Mouse (Mus musculus): ENCODE data around the gene Prim1. TPM values are rescaled to one million over a fixed set of nuclear protein-coding genes. Genes with fewer than 3 reads are reported as not detected.
"Not testable (repeated sequence)": the region's sequence is repeated elsewhere in the genome, so short reads cannot be mapped to it uniquely, and the experiment has no call there.

The Prim1 gene
- polyA plus RNA-seq, 1 experiment from 2014 or later = 36.9 TPM

DNA sequence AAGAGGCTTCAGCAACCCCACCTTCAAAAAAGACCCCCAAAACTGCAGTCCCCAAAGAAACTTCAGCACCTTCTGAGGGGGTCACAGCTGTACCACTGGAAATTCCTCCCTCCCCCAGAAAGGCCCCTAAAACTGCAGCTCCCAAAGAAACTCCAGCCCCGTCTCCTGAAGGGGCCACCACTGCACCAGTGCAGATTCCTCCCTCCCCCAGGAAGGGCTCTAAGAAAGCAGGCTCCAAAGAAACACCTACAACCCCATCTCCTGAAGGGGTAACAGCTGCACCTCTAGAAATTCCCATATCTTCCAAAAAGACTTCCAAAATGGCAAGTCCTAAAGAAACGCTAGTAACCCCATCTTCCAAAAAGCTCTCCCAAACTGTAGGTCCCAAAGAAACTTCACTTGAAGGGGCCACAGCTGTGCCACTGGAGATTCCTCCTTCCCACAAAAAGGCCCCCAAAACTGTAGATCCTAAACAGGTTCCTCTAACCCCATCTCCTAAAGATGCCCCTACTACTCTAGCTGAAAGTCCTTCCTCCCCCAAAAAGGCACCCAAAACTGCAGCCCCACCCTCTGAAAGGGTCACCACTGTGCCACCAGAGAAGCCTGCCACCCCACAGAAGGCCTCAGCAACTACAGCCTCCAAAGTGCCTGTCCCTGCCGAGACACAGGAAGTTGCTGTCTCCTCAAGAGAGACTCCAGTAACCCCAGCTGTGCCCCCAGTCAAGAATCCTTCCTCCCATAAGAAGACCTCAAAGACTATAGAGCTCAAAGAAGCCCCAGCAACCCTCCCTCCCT is 28.3 kb downstream of the Prim1 start:
- Histone ChIP-seq H3K27me3 (ENCODE audit: control insufficient read depth, insufficient read depth, low read length) (no peaks in the 10 kb centered on the region), H3K9me3 (ENCODE audit: control insufficient read depth, low read length) (no peaks in the 10 kb centered on the region), H3K9ac (no peak overlapping the region), H3K4me2 (replicated peaks) (no peak overlapping the region), H3K4me3 (replicated peaks; ENCODE audit: low read length) (no peak overlapping the region), H3K36me3 (replicated peaks; ENCODE audit: control insufficient read depth, insufficient read depth) (peaks cover 96% of the 10 kb centered on the region), H3K4me1 (replicated peaks; ENCODE audit: control insufficient read depth, insufficient read depth, low read length) (peaks cover 6% of the 10 kb centered on the region), H3K27ac (no peak overlapping the region)
- WGBS = 79% methylated on average over 3 of the region's 3 CpGs
- DNase-seq (ENCODE audit: low spot score) (no peak), ATAC-seq (ENCODE audit: low FRiP score) (no peak)

DNA sequence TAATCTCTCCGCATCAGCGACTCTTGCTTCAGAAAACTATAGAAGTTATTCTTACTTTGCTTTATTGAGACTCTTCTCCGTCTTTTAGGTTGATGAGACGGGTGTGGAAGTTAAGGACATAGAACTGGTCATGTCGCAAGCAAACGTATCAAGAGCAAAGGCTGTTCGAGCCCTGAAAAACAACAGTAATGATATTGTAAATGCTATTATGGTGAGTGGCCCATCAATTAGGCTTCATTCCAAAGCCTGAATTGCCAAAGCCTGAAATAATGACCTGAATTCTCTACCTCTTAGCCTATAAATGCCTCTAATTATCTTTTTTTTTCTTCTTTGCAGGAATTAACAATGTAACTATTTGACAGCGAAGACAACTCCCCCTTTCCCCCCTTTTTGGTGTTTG is 33.2 kb downstream of the Prim1 start:
- Histone ChIP-seq H3K36me3 (replicated peaks; ENCODE audit: control insufficient read depth, insufficient read depth) (peaks cover 87% of the 10 kb centered on the region), H3K27ac (no peak overlapping the region), H3K9me3 (ENCODE audit: control insufficient read depth, low read length) (no peaks in the 10 kb centered on the region), H3K9ac (no peak overlapping the region), H3K4me1 (replicated peaks; ENCODE audit: control insufficient read depth, insufficient read depth, low read length) (no peaks in the 10 kb centered on the region), H3K4me2 (replicated peaks) (no peak overlapping the region), H3K27me3 (ENCODE audit: control insufficient read depth, insufficient read depth, low read length) (no peaks in the 10 kb centered on the region), H3K4me3 (replicated peaks; ENCODE audit: low read length) (no peak overlapping the region)
- ATAC-seq (ENCODE audit: low FRiP score) (no peak), DNase-seq (ENCODE audit: low spot score) (no peak)
- WGBS = 95% methylated on average over 8 of the region's 8 CpGs

DNA sequence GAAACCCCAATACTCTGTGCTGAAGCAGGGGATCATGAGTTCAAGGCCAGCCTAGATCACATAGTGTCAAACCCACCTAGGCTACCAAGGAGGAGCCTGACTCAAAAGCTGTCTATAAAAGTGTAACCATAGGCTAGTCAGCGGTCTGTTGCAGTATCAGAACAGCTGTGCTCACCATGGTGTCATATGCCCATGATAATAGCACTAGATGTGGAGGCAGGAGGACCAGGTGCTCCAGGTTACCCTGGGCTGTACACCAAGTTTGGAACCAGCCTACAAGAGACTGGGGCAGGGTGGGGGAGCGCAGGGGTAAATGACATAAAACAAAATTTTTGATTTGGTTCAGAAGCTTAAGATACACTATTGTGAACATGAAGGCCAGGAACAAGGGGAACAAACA is 34.8 kb downstream of the Prim1 start:
- Histone ChIP-seq H3K4me1 (replicated peaks; ENCODE audit: control insufficient read depth, insufficient read depth, low read length) (no peaks in the 10 kb centered on the region), H3K9ac (no peak overlapping the region), H3K36me3 (replicated peaks; ENCODE audit: control insufficient read depth, insufficient read depth) (peaks cover 71% of the 10 kb centered on the region), H3K4me3 (replicated peaks; ENCODE audit: low read length) (no peak overlapping the region), H3K9me3 (ENCODE audit: control insufficient read depth, low read length) (no peaks in the 10 kb centered on the region), H3K4me2 (replicated peaks) (no peak overlapping the region), H3K27me3 (ENCODE audit: control insufficient read depth, insufficient read depth, low read length) (no peaks in the 10 kb centered on the region), H3K27ac (no peak overlapping the region)
- ATAC-seq (ENCODE audit: low FRiP score) (no peak), DNase-seq (ENCODE audit: low spot score) (no peak)
- 94% methylated on average over 2 of the region's 2 CpGs for WGBS

DNA sequence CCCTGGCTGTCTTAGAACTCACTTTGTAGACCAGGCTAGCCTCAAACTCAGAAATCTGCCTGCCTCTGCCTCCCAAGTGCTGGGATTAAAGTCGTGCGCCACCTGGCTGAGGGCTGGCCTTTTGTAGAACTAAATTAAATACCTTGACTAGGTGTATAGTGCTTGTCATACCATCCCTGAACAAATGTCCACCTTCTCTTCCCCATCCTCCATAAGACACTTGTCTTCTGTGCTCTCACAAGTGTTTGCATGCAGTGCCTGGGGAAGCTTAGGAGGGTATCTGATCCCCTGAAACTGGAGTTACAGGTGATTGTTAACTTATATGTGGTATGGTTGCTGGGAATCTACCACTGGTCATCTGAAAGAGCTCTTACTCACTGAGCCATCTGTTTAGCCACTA is 35.4 kb downstream of the Prim1 start:
- H3K36me3 ChIP-seq (replicated peaks; ENCODE audit: control insufficient read depth, insufficient read depth) = peaks cover 65% of the 10 kb centered on the region
- ATAC-seq (ENCODE audit: low FRiP score) = no peak
- 85% methylated on average over 2 of the region's 2 CpGs for WGBS
- H3K4me3 ChIP-seq (replicated peaks; ENCODE audit: low read length) = no peak overlapping the region
- no peak overlapping the region for H3K27ac ChIP-seq
- H3K4me1 ChIP-seq (replicated peaks; ENCODE audit: control insufficient read depth, insufficient read depth, low read length) = no peaks in the 10 kb centered on the region
- no peak for DNase-seq (ENCODE audit: low spot score)
- H3K9me3 ChIP-seq (ENCODE audit: control insufficient read depth, low read length) = no peaks in the 10 kb centered on the region
- no peaks in the 10 kb centered on the region for H3K27me3 ChIP-seq (ENCODE audit: control insufficient read depth, insufficient read depth, low read length)
- H3K9ac ChIP-seq = no peak overlapping the region
- H3K4me2 ChIP-seq (replicated peaks) = no peak overlapping the region

DNA sequence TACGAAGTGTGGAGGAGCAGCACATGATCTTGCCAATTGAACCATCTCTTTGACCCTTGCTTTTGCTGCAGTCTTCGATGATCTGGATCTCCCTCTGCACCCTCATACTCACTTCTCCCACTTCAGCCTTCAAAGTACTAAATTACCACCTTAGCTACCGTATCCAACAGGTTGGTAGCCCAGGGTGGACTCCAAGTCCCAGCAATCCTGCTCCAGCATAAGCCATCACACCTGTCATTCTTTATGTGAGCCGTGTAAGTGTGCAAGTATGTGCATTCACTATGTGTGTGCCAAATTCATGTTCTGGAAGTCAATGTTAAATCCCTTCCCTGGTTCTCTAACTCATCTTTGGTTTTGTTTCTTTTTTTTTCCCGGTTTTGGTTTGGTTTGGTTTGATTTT is 36.6 kb downstream of the Prim1 start:
- H3K4me3 ChIP-seq (replicated peaks; ENCODE audit: low read length) = no peak overlapping the region
- peaks cover 52% of the 10 kb centered on the region for H3K36me3 ChIP-seq (replicated peaks; ENCODE audit: control insufficient read depth, insufficient read depth)
- WGBS = 96% methylated on average over 5 of the region's 5 CpGs
- no peak overlapping the region for H3K4me2 ChIP-seq (replicated peaks)
- H3K9ac ChIP-seq = no peak overlapping the region
- H3K9me3 ChIP-seq (ENCODE audit: control insufficient read depth, low read length) = no peaks in the 10 kb centered on the region
- DNase-seq (ENCODE audit: low spot score) (no peak), ATAC-seq (ENCODE audit: low FRiP score) (no peak)
- no peaks in the 10 kb centered on the region for H3K27me3 ChIP-seq (ENCODE audit: control insufficient read depth, insufficient read depth, low read length)
- H3K4me1 ChIP-seq (replicated peaks; ENCODE audit: control insufficient read depth, insufficient read depth, low read length) = no peaks in the 10 kb centered on the region
- H3K27ac ChIP-seq = no peak overlapping the region

DNA sequence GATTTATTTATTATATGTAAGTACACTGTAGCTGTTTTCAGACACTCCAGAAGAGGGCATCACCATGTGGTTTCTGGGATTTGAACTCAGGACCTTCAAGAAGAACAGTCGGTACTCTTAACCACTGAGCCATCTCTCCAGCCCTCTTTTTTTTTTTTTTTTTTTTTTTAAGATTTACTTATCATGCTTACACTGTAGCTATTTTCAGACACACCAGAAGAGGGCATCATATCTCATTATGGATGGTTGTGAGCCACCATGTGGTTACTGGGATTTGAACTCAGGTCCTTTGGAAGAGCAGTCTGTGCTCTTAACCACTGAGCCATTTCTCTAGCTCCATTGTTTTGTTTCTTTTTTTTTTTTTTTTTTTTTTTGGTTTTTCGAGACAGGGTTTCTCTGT is 37.2 kb downstream of the Prim1 start:
- DNase-seq (ENCODE audit: low spot score); H3K4me3 ChIP-seq (replicated peaks; ENCODE audit: low read length); H3K4me1 ChIP-seq (replicated peaks; ENCODE audit: control insufficient read depth, insufficient read depth, low read length); H3K4me2 ChIP-seq (replicated peaks); H3K27ac ChIP-seq; H3K9ac ChIP-seq; ATAC-seq (ENCODE audit: low FRiP score); H3K27me3 ChIP-seq (ENCODE audit: control insufficient read depth, insufficient read depth, low read length); H3K9me3 ChIP-seq (ENCODE audit: control insufficient read depth, low read length): not testable (repeated sequence)
- WGBS = 93% methylated on average over 1 of the region's 2 CpGs
- H3K36me3 ChIP-seq (replicated peaks; ENCODE audit: control insufficient read depth, insufficient read depth) = peaks cover 47% of the 10 kb centered on the region

DNA sequence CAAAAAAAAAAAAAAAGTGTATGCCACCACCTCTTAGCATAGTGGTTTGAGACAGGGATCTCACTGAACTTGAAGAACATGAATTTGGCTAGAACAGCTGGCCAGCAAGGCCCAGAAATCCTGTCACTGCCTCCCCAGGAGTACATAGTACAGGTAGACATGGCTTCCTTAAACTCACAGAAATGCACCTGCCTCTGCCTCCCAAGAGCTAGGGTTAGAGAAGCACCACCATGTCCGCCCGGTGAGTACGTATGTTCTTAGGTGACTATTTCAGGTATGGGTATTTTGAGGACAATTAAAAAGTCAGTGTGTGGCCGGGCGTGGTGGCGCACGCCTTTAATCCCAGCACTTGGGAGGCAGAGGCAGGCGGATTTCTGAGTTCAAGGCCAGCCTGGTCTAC is 38.0 kb downstream of the Prim1 start:
- WGBS = 96% methylated on average over 8 of the region's 8 CpGs
- Histone ChIP-seq H3K4me2 (replicated peaks) (no peak overlapping the region), H3K9me3 (ENCODE audit: control insufficient read depth, low read length) (no peaks in the 10 kb centered on the region), H3K27ac (no peak overlapping the region), H3K4me3 (replicated peaks; ENCODE audit: low read length) (no peak overlapping the region), H3K27me3 (ENCODE audit: control insufficient read depth, insufficient read depth, low read length) (no peaks in the 10 kb centered on the region), H3K4me1 (replicated peaks; ENCODE audit: control insufficient read depth, insufficient read depth, low read length) (peaks cover 6% of the 10 kb centered on the region), H3K36me3 (replicated peaks; ENCODE audit: control insufficient read depth, insufficient read depth) (peaks cover 40% of the 10 kb centered on the region), H3K9ac (no peak overlapping the region)
- ATAC-seq (ENCODE audit: low FRiP score) (no peak), DNase-seq (ENCODE audit: low spot score) (no peak)

DNA sequence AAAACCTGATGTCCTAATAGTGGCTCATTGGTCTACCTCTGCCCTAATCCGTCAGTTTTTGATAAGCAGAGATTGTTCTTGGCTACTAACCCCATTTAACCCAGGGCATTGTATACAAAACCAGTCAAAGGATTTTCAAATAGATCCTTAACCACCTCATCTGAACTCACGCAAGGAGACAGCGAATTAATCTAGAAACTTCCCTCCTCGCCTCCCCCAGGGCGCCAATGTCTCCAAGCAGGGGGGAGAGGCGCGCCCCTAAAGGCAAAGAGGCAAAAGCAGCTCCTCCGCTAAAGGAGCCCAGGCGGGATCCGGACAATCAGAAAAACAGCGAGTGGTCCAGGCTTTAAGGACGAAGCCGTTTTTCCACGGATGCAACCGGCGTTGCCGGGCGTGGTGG is 43.2 kb downstream of the Prim1 start:
- under 1% methylated on average over 18 of the region's 18 CpGs for WGBS
- Histone ChIP-seq H3K27me3 (ENCODE audit: control insufficient read depth, insufficient read depth, low read length) (no peaks in the 10 kb centered on the region), H3K36me3 (replicated peaks; ENCODE audit: control insufficient read depth, insufficient read depth) (0 out of 2 replicates have a peak, but pooled peaks cover 3% of the 10 kb centered on the region), H3K27ac (peak overlapping the region; percentile 99), H3K9me3 (ENCODE audit: control insufficient read depth, low read length) (no peaks in the 10 kb centered on the region), H3K4me3 (replicated peaks; ENCODE audit: low read length) (peak overlapping the region; percentile 61), H3K4me1 (replicated peaks; ENCODE audit: control insufficient read depth, insufficient read depth, low read length) (peaks cover 23% of the 10 kb centered on the region), H3K9ac (peak overlapping the region; percentile 89), H3K4me2 (replicated peaks) (peak overlapping the region; percentile 80)
- no peak for ATAC-seq (ENCODE audit: low FRiP score)
- no peak for DNase-seq (ENCODE audit: low spot score)

DNA sequence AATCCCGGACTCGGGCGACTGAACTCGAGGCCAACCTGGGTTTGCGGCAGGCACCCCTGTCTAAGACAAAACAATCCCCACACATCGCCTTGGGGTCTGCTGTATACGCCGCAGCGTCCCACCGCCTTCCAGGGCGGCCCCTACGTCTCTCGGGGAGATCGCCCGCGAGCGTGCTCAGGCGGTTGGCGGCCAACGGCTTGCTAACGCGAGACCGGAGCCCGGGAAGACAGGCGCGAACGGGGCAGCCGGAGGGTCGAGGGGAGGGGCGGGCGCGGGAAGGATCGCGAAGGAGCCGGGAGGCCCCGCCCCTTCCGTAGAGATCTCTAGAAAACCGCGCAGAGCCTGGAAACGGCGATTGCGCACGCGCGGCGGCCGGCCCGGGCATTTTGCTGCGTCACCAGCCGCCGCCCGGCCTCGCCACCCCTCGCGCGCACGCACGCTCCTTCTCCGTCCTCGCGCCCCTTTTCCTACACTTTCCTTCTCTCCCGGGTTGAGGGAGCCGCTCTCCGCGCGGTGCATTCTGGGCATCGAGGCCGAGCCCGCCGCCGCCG is 43.7 kb downstream of the Prim1 start, which contains the start of gene Ptges3:
Ptges3 (plus strand) TSS at position 354 of the 551 bp plus-strand sequence.
- peak within 1 kb of the TSS; percentile 80 for H3K4me2 ChIP-seq (replicated peaks)
- peak within 1 kb of the TSS; percentile 89 for H3K9ac ChIP-seq
- under 1% methylated on average over 63 of the region's 72 CpGs for WGBS
- 0 out of 2 replicates have a peak, but pooled peaks cover 3% of the 10 kb centered on the region for H3K36me3 ChIP-seq (replicated peaks; ENCODE audit: control insufficient read depth, insufficient read depth)
- H3K27me3 ChIP-seq (ENCODE audit: control insufficient read depth, insufficient read depth, low read length) = no peaks in the 10 kb centered on the region
- H3K4me3 ChIP-seq (replicated peaks; ENCODE audit: low read length) = peak within 1 kb of the TSS; percentile 61
- peak; percentile 93 for ATAC-seq (ENCODE audit: low FRiP score)
- peak; percentile 98 for DNase-seq (ENCODE audit: low spot score)
- H3K27ac ChIP-seq = peak within 1 kb of the TSS; percentile 99
- H3K9me3 ChIP-seq (ENCODE audit: control insufficient read depth, low read length) = no peaks in the 10 kb centered on the region
- peaks cover 23% of the 10 kb centered on the region for H3K4me1 ChIP-seq (replicated peaks; ENCODE audit: control insufficient read depth, insufficient read depth, low read length)

All from hindbrain, embryonic 14.5 days (tissue).